ENCODE assay signal across 8 mouse cellular contexts in the genomic region with DNA sequence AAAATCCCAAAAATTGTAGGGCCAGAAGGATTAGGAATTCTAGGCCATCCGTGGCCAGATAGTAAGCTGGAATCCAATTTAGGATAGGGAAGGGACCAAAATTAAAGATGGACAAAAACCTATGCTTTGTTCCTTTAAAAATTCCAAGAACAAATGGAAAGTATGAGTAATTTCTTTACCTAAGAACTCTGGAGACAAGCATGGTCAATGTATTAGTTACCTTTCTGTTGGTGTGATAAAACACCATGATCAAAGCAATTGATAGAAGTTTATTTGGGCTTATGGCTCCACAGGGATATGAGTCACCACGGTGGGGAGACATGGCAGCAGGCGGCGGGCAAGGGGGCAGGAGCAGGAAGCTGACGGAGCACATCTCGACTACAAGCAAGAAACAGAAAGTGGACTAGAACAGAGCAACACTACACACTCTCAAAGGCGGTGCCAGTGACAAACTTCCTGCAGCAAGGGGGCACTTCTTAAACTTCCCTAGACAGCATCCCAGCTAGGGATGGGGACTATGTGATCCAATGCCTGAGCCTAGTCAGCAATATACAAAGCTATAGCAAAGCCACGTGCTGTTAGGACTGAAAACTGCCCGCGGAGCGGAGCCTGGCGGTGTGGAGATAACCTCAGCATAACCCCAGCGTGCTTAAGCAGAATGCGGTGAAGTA. TPM values are rescaled to one million over a fixed set of nuclear protein-coding genes. Genes with fewer than 3 reads are reported as not detected.
DNase-seq lines count a peak whose midpoint lies in the region; ATAC-seq lines count a peak whose summit lies in the region.

No protein-coding gene starts in this region.

- H3K4me2 ChIP-seq in hindbrain, embryonic 16.5 days (ENCODE audit: low read length): no peak overlapping the region
- H3K4me2 ChIP-seq in hindbrain, embryonic 11.5 days (replicated peaks; ENCODE audit: low read depth, low read length): no peak overlapping the region
- H3K4me2 ChIP-seq in liver, embryonic 15.5 days: peak overlapping the region; percentile 74

- H3K27me3 ChIP-seq in hindbrain, embryonic 16.5 days (replicated peaks; ENCODE audit: control insufficient read depth, insufficient read depth, low read length): no peaks in the 10 kb centered on the region
- no peaks in the 10 kb centered on the region for H3K27me3 ChIP-seq in hindbrain, embryonic 11.5 days (ENCODE audit: control insufficient read depth, insufficient read depth, low read length)
- no peaks in the 10 kb centered on the region for H3K27me3 ChIP-seq in liver, embryonic 15.5 days
- no peaks in the 10 kb centered on the region for H3K27me3 ChIP-seq in limb, embryonic 10.5 days (ENCODE audit: low read depth, poor library complexity, severe bottlenecking)

- H3K9me3 ChIP-seq in hindbrain, embryonic 16.5 days (ENCODE audit: control insufficient read depth, low read length): no peaks in the 10 kb centered on the region
- no peaks in the 10 kb centered on the region for H3K9me3 ChIP-seq in hindbrain, embryonic 11.5 days (ENCODE audit: control insufficient read depth, low read length)
- no peaks in the 10 kb centered on the region for H3K9me3 ChIP-seq in liver, embryonic 15.5 days (replicated peaks)
- no peaks in the 10 kb centered on the region for H3K9me3 ChIP-seq in limb, embryonic 10.5 days (replicated peaks)

- peaks cover 12% of the 10 kb centered on the region for H3K4me1 ChIP-seq in hindbrain, embryonic 16.5 days (ENCODE audit: control insufficient read depth, insufficient read depth, low read depth, low read length)
- no peaks in the 10 kb centered on the region for H3K4me1 ChIP-seq in hindbrain, embryonic 11.5 days (replicated peaks; ENCODE audit: control insufficient read depth, insufficient read depth, low read length)
- peaks cover 62% of the 10 kb centered on the region for H3K4me1 ChIP-seq in liver, embryonic 15.5 days (replicated peaks)
- no peaks in the 10 kb centered on the region for H3K4me1 ChIP-seq in limb, embryonic 10.5 days

- H3K27ac ChIP-seq in hindbrain, embryonic 16.5 days (ENCODE audit: low read depth, low read length): no peak overlapping the region
- H3K27ac ChIP-seq in hindbrain, embryonic 11.5 days (ENCODE audit: low read depth, low read length): no peak overlapping the region
- H3K27ac ChIP-seq in liver, embryonic 15.5 days (replicated peaks): peak overlapping the region; percentile 85
- H3K27ac ChIP-seq in limb, embryonic 10.5 days: no peak overlapping the region

- H3K36me3 ChIP-seq in hindbrain, embryonic 16.5 days (ENCODE audit: control insufficient read depth, insufficient read depth, low read length): no peaks in the 10 kb centered on the region
- no peaks in the 10 kb centered on the region for H3K36me3 ChIP-seq in hindbrain, embryonic 11.5 days (ENCODE audit: control insufficient read depth, insufficient read depth, low read length)
- H3K36me3 ChIP-seq in liver, embryonic 15.5 days (replicated peaks): no peaks in the 10 kb centered on the region
- no peaks in the 10 kb centered on the region for H3K36me3 ChIP-seq in limb, embryonic 10.5 days

- ATAC-seq in hindbrain, embryonic 16.5 days: peak; percentile 50; the same call in 1 of the 2 replicates
- no peak for ATAC-seq in hindbrain, embryonic 11.5 days (ENCODE audit: low FRiP score)
- ATAC-seq in liver, embryonic 15.5 days (ENCODE audit: insufficient read depth): peak; percentile 78

- no peak overlapping the region for H3K9ac ChIP-seq in hindbrain, embryonic 16.5 days (ENCODE audit: low read depth, low read length)
- no peak overlapping the region for H3K9ac ChIP-seq in hindbrain, embryonic 11.5 days (ENCODE audit: low read depth, low read length)
- H3K9ac ChIP-seq in liver, embryonic 15.5 days: peak overlapping the region; percentile 22; the same call in 1 of the 2 replicates

- H3K4me3 ChIP-seq in hindbrain, embryonic 16.5 days (ENCODE audit: low read length): no peak overlapping the region
- no peak overlapping the region for H3K4me3 ChIP-seq in hindbrain, embryonic 11.5 days (ENCODE audit: low read depth, low read length)
- peak overlapping the region; percentile 52 for H3K4me3 ChIP-seq in liver, embryonic 15.5 days (replicated peaks)
- H3K4me3 ChIP-seq in limb, embryonic 10.5 days: no peak overlapping the region

- WGBS in hindbrain, embryonic 16.5 days: 77% methylated on average over 14 of the region's 14 CpGs
- WGBS in hindbrain, embryonic 11.5 days: 78% methylated on average over 14 of the region's 14 CpGs
- 19% methylated on average over 14 of the region's 14 CpGs for WGBS in liver, embryonic 15.5 days (ENCODE audit: insufficient replicate concordance)
- 82% methylated on average over 14 of the region's 14 CpGs for WGBS in limb, embryonic 10.5 days

- no peak for DNase-seq in hindbrain, embryonic 11.5 days (ENCODE audit: low spot score)
- peak; percentile 79 for DNase-seq in c-Kit-positive CD71-positive TER-119-positive erythroid progenitor cells, embryonic 14.5 days (ENCODE audit: low spot score)
- DNase-seq in spleen, postnatal 36 days (ENCODE audit: low spot score in 2 of 2): peak; percentile 65 to 67
- no peak for DNase-seq in limb, embryonic 10.5 days (ENCODE audit: low spot score)
- DNase-seq in gastrocnemius, postnatal 4 days (ENCODE audit: low spot score in 2 of 2): no peak
- no peak for DNase-seq in cerebellum, adult 9-10 months

RNA-seq across cellular contexts. Expression of gene Fam69a, which starts 26.2 kb away (rescaled TPM):
- polyA plus RNA-seq in hindbrain, embryonic 16.5 days (2015; fragmentation: Nextera tagmentation; extraction: Ambion mirVana): 68.1 and 73.3 TPM in 2 replicates
- 24.8 and 28.5 TPM in 2 replicates for polyA plus RNA-seq in hindbrain, embryonic 11.5 days (2014; fragmentation: Nextera tagmentation; extraction: Ambion mirVana)
- polyA plus RNA-seq in liver, embryonic 15.5 days (2015; fragmentation: Nextera tagmentation; extraction: Ambion mirVana): 7.8 and 8.9 TPM in 2 replicates
- polyA plus RNA-seq in limb, embryonic 10.5 days (2016; fragmentation: Nextera tagmentation; extraction: Ambion mirVana): 10.8 and 15.8 TPM in 2 replicates
- 10 to 100 TPM; 40.2 to 49.6 TPM for total RNA-seq in gastrocnemius, postnatal 4 days (2021)

Comparison
In these comparisons a context has a peak if more than half of its experiments do, and no peak if none do; other contexts are left out.
1. DNase-seq: peak in c-Kit-positive CD71-positive TER-119-positive erythroid progenitor cells, embryonic 14.5 days (single experiment) and spleen, postnatal 36 days (2 of 2); none in hindbrain, embryonic 11.5 days (single experiment), limb, embryonic 10.5 days (single experiment), gastrocnemius, postnatal 4 days (0 of 2) and cerebellum, adult 9-10 months (single experiment).